Mouse (Mus musculus) ES-Bruce4 (cell line): ENCODE data around the gene Gulp1. TPM values are rescaled to one million over a fixed set of nuclear protein-coding genes. Genes with fewer than 3 reads are reported as not detected.

Experiments
- H3K27ac ChIP-seq: 2 replicates; pipeline ENCODE4 v1.5.1; 2012; ENCODE audit warnings: low read length, inconsistent platforms; ENCODE audit not compliant: insufficient read depth
- H3K27me3 ChIP-seq: 2 replicates; pipeline ENCODE4 v1.6.1; 2012; ENCODE audit warnings: mild to moderate bottlenecking, low read length, inconsistent platforms; ENCODE audit not compliant: control insufficient read depth, poor library complexity, insufficient read depth, severe bottlenecking
- H3K36me3 ChIP-seq: 2 replicates; pipeline ENCODE4 v1.6.1; 2012; ENCODE audit warnings: inconsistent platforms, mild to moderate bottlenecking, low read length, moderate library complexity; ENCODE audit not compliant: control insufficient read depth, poor library complexity, insufficient read depth, severe bottlenecking
- H3K4me1 ChIP-seq: one replicate; pipeline ENCODE4 v1.8.1; 2011; ENCODE audit warnings: low read length; ENCODE audit not compliant: control insufficient read depth, insufficient read depth
- H3K4me3 ChIP-seq: 2 replicates; pipeline ENCODE4 v1.5.1; 2011; ENCODE audit warnings: low read depth, mild to moderate bottlenecking, low read length
- H3K9ac ChIP-seq: 2 replicates; pipeline ENCODE4 v1.6.1; 2012; ENCODE audit warnings: low read depth, mild to moderate bottlenecking, inconsistent platforms; ENCODE audit not compliant: poor library complexity, severe bottlenecking
- H3K9me3 ChIP-seq: replicated peaks from 2 replicates; pipeline ENCODE4 v1.6.1; 2012; ENCODE audit warnings: mild to moderate bottlenecking, low read length, inconsistent platforms; ENCODE audit not compliant: control insufficient read depth, poor library complexity, insufficient read depth, severe bottlenecking
- CTCF ChIP-seq: IDR thresholded peaks from one replicate; pipeline ENCODE4 v1.8.1; 2011; ENCODE audit warnings: low read depth, low read length
- EP300 ChIP-seq: IDR thresholded peaks from 2 replicates; pipeline ENCODE4 v1.6.1; 2011; ENCODE audit warnings: low read depth, low read length; ENCODE audit not compliant: insufficient read depth
- POLR2A ChIP-seq: IDR thresholded peaks from one replicate; pipeline ENCODE4 v1.8.1; 2011; ENCODE audit warnings: low read length; ENCODE audit not compliant: insufficient read depth
- polyA plus RNA-seq: library from polyadenylated mRNA; stranded (reverse); fragments of >200 nt; gene quantifications from 2 replicates; pipeline ENCODE4 v1.2.4, GENCODE M21; 2011; ENCODE audit warnings: low read depth; ENCODE audit not compliant: missing spikeins, insufficient read depth, insufficient read length

The Gulp1 gene
- polyA plus RNA-seq = 7.3 and 7.9 TPM in 2 replicates

DNA sequence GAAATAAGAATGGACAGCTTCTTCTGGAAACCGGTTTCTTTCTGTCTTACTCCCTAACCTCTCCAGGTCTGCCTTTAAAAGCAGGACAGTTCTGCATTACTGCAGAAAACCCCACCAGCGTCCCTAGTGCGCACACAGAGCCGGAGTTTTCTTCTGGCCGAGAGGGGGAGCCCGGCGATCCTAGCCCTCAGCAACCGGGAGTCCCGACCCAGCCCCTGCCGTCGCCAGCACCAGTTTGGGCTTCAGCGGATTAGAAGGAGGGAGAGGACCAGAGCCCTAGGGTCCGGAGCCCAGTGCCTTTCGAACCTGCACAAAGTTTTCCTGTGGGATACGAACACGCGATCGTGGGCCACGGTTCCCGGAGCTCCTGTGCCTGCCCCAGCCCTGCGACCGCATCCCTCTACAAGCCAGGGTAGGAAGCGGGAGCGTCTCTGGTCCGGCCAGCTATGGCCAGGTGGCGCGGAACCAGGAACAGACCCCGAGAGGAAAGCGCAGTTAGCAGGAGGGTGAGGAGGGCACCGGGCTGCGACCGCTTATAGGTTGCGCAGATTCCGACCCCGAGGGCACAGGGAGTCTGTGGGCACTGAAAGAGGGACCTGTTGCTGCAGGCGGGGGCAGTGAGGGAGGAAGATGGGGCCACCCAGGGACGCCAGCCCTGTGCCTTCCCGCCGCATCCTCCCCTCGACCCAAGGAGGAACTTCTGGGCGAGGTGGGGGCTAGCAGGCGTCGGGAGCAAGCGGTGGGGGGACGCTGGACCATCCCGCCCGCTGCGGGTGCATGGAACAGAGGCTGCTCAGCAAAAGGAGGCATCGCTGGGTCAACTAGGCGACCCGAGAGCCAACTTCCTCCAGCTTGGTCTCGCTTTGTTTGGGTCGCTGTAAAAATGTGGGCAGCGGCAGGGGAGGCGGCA, at the start of gene Gulp1:
TSS of gene Gulp1 (plus strand) at position 51 of the 910 bp plus-strand sequence.
- no peaks in the 10 kb centered on the region for H3K4me1 ChIP-seq

DNA sequence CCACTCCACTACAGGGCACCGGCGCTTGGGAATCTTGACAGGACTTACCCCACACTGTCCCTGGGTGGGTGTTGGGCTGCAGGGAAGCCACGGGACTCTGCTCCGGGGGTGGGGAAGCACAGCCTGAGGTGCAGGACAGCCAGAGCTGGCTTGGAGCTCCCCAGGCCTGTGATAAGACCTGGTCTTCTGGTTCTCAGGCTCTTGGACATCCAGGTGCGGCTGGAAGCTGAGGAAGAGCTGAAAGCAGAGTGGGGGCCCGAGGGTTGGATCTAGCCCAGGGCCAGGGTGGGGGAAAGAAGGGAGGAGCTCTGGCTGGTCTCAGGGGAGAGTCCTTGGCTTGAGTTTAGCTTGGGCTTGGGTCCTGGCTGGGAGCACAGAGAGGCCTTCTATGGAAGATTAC, 1.1 kb upstream of the Gulp1 start:
- H3K27me3 ChIP-seq = 0 out of 2 replicates have a peak, but pooled peaks cover 2% of the 10 kb centered on the region
- no peaks in the 10 kb centered on the region for H3K4me1 ChIP-seq
- no peak overlapping the region for H3K9ac ChIP-seq
- no peak overlapping the region for H3K27ac ChIP-seq
- TF ChIP-seq EP300 = no peak
- TF ChIP-seq CTCF = no peak
- TF ChIP-seq POLR2A = no peak
- no peak overlapping the region for H3K4me3 ChIP-seq
- H3K9me3 ChIP-seq = no peaks in the 10 kb centered on the region
- no peaks in the 10 kb centered on the region for H3K36me3 ChIP-seq

More for the DNA sequence above, at the start of gene Gulp1:
- H3K4me3 ChIP-seq = peak within 1 kb of the TSS; percentile 90
- no peaks in the 10 kb centered on the region for H3K9me3 ChIP-seq
- 0 out of 2 replicates have a peak, but pooled peaks cover 2% of the 10 kb centered on the region for H3K27me3 ChIP-seq
- no peak for TF ChIP-seq EP300
- peak; percentile 40 for TF ChIP-seq CTCF
- H3K27ac ChIP-seq = no peak within 1 kb of the TSS
- no peaks in the 10 kb centered on the region for H3K36me3 ChIP-seq
- H3K9ac ChIP-seq = peak within 1 kb of the TSS; percentile 56

DNA sequence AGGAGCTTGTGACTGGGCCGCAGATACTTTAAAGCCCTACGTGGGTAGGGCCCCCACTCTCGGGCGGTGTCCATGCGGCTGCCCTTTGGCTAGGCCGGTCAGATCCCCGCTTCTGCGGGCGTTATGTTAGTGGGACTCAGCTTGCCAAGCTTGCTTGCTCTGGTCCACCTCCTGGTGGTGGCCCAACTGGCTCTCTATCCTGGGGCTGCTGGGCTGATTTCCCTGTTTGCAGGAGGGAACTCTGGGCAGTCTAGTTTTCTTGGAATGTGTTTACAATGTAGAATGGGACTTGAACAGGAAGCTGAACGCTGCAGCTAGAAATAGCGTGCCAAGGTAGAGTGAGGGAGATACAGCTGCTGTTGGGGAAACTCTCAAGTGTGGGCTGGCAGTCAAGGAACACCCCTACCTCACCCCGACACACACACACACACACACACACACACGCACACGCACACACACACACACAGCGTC, 1.1 kb downstream of the Gulp1 start:
- H3K36me3 ChIP-seq = no peaks in the 10 kb centered on the region
- TF ChIP-seq EP300 (no peak), CTCF (no peak), POLR2A (no peak)

DNA sequence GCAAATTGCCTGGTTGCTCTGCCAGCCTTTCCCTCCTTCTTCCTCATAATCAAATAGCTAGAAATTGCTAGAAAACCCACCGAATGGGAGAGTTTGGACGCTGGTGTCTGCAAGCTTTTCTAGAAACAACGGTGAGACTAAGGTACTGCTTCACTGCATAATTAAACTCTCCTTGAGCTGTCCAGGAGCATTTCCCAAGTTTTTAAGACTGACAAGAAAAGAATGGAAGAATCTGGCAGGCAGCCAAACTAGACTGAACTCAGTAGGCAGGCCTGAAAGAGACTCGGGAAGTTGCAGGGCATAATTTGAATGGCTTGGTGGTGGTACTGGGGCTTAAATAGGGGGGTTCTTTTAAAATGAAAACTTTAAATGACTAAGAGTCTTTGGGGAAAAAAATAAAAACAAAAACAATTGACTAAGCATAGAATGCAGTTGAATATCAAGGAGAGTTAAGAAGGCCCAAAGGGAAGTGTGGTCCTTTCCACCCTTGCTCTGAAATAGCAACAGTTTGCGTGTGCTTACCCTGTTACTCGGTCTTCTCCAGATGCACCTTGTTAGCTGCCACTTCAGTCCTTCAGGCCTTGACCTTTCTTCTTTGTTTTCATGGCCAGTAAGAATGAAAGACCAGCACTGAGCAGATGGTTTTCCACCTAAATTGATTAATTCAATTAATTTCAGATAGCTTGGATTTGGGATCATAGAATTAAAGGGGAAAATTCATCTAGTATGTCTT, 2.0 kb downstream of the Gulp1 start:
- Histone ChIP-seq H3K27ac (no peak overlapping the region), H3K27me3 (0 out of 2 replicates have a peak, but pooled peaks cover 2% of the 10 kb centered on the region), H3K4me1 (no peaks in the 10 kb centered on the region), H3K9ac (no peak overlapping the region), H3K36me3 (no peaks in the 10 kb centered on the region), H3K4me3 (no peak overlapping the region), H3K9me3 (no peaks in the 10 kb centered on the region)
- no peak for TF ChIP-seq EP300
- no peak for TF ChIP-seq POLR2A
- TF ChIP-seq CTCF = no peak

More for the DNA sequence above, 1.1 kb downstream of the Gulp1 start:
- H3K9me3 ChIP-seq = no peaks in the 10 kb centered on the region
- peak overlapping the region; percentile 56 for H3K9ac ChIP-seq
- H3K4me1 ChIP-seq = no peaks in the 10 kb centered on the region
- 0 out of 2 replicates have a peak, but pooled peaks cover 2% of the 10 kb centered on the region for H3K27me3 ChIP-seq
- H3K4me3 ChIP-seq = peak overlapping the region; percentile 90
- no peak overlapping the region for H3K27ac ChIP-seq

DNA sequence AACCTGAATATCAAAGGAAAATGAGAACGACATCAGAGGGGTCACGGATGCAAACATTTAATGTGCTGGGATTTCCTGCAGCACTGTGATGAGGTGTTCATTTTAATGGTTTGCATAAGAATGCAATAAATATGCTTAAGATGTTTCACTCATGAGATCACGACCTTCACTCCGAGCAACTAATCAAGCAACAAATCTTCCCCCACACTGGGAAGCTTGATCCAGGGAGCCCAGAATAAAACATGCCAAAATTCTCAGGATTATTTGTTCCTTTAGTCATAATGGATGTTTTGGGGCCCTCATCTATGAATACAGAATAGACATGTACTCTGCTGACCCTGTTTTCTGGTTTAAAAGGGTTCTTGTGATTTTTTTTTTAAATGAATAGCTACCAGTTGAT, 16.1 kb downstream of the Gulp1 start:
- Histone ChIP-seq H3K9ac (no peak overlapping the region), H3K4me1 (no peaks in the 10 kb centered on the region), H3K27ac (no peak overlapping the region), H3K4me3 (no peak overlapping the region), H3K9me3 (no peaks in the 10 kb centered on the region), H3K36me3 (no peaks in the 10 kb centered on the region), H3K27me3 (no peaks in the 10 kb centered on the region)
- TF ChIP-seq POLR2A = no peak
- no peak for TF ChIP-seq EP300
- no peak for TF ChIP-seq CTCF
